Mouse (Mus musculus) intestine, embryonic 14.5 days (tissue): ENCODE measurements at regions not wholly inside any gene's neighbourhood (a gene's known extent, or its start where the extent isn't known, plus 50 kb on each side); places are given as distances from the start of the nearest gene placed in this dataset.

Experiments used
- ATAC-seq: fragments of 200-750 bp; cut with Nextera tagmentation; replicated peaks from 2 replicates; pipeline ENCODE4 v1.8.0; 2017; ENCODE audit warnings: low read depth, moderate number of reproducible peaks, moderate TSS enrichment, moderate library complexity; ENCODE audit not compliant: low FRiP score, low TSS enrichment
- DNase-seq: peaks from one replicate; pipeline ENCODE4 v3.0.0-alpha.2; 2018; ENCODE audit warnings: low spot score
- H3K27ac ChIP-seq: fragments of 300-500 bp; sonication (generic); 2 replicates; pipeline ENCODE4 v1.5.1; 2014; ENCODE audit warnings: low read depth, mild to moderate bottlenecking, control low read depth
- H3K27me3 ChIP-seq: fragments of 300-500 bp; sonication (generic); replicated peaks from 2 replicates; pipeline ENCODE4 v1.6.1; 2014; ENCODE audit warnings: low read length, control low read depth; ENCODE audit not compliant: control insufficient read depth, insufficient read depth
- H3K36me3 ChIP-seq: fragments of 300-500 bp; sonication (generic); 2 replicates; pipeline ENCODE4 v1.6.1; 2014; ENCODE audit warnings: low read length, control low read depth; ENCODE audit not compliant: control insufficient read depth, insufficient read depth
- H3K4me1 ChIP-seq: fragments of 300-500 bp; sonication (generic); replicated peaks from 2 replicates; pipeline ENCODE4 v1.6.1; 2014; ENCODE audit warnings: low read length, control low read depth, mixed read lengths; ENCODE audit not compliant: control insufficient read depth, insufficient read depth
- H3K4me2 ChIP-seq: fragments of 300-500 bp; sonication (generic); 2 replicates; pipeline ENCODE4 v1.6.1; 2014; ENCODE audit warnings: low read length
- H3K4me3 ChIP-seq: fragments of 300-500 bp; sonication (generic); 2 replicates; pipeline ENCODE4 v1.5.1; 2014; ENCODE audit warnings: low read depth, low read length, control low read depth, mixed read lengths
- H3K9ac ChIP-seq: fragments of 300-500 bp; sonication (generic); 2 replicates; pipeline ENCODE4 v1.6.1; 2014; ENCODE audit warnings: mild to moderate bottlenecking, low read length
- H3K9me3 ChIP-seq: fragments of 300-500 bp; sonication (generic); 2 replicates; pipeline ENCODE4 v1.6.1; 2016; ENCODE audit warnings: low read length, control low read depth; ENCODE audit not compliant: control insufficient read depth
- WGBS: fragments of 180-500 bp; shearing (Covaris S2); extraction: QIAGEN DNeasy Blood & Tissue Kit; methylation state at CpG from one replicate; pipeline ENCODE4 v1.1.7; 2014; 5-methylcytosine and 5-hydroxymethylcytosine counted together

GRCm38 (mm10) chrX:12219474-12219873, 59.3 kb upstream of the Bcor start:
- Histone ChIP-seq H3K9me3 (no peaks in the 10 kb centered on the region), H3K27ac (no peak overlapping the region), H3K9ac (no peak overlapping the region), H3K4me2 (no peak overlapping the region), H3K4me1 (no peaks in the 10 kb centered on the region), H3K27me3 (no peaks in the 10 kb centered on the region), H3K4me3 (no peak overlapping the region), H3K36me3 (no peaks in the 10 kb centered on the region)
- ATAC-seq (no peak), DNase-seq (no peak)
- 63% methylated on average over 8 of the region's 8 CpGs for WGBS

GRCm38 (mm10) chrX:12224314-12224713, 64.2 kb upstream of the Bcor start:
- Histone ChIP-seq H3K4me3 (no peak overlapping the region), H3K4me1 (no peaks in the 10 kb centered on the region), H3K27me3 (peaks cover 6% of the 10 kb centered on the region; the same call in 1 of the 2 replicates), H3K36me3 (no peaks in the 10 kb centered on the region), H3K27ac (no peak overlapping the region), H3K4me2 (no peak overlapping the region), H3K9me3 (no peaks in the 10 kb centered on the region), H3K9ac (no peak overlapping the region)
- WGBS: 83% methylated on average over 4 of the region's 4 CpGs
- DNase-seq (no peak), ATAC-seq (no peak)

- Histone ChIP-seq H3K4me3 (peak overlapping the region; percentile 2; the same call in 1 of the 2 replicates), H3K4me2 (peak overlapping the region; percentile 33), H3K27me3 (peaks cover 6% of the 10 kb centered on the region; the same call in 1 of the 2 replicates), H3K27ac (no peak overlapping the region), H3K36me3 (no peaks in the 10 kb centered on the region), H3K9ac (no peak overlapping the region), H3K4me1 (no peaks in the 10 kb centered on the region), H3K9me3 (no peaks in the 10 kb centered on the region)
- DNase-seq: no peak
- WGBS: 3% methylated on average over 19 of the region's 19 CpGs
- no peak for ATAC-seq
Observed at GRCm38 (mm10) chrX:12225116-12225891, 65.1 kb upstream of the Bcor start.

GRCm38 (mm10) chrX:12225892-12226206, 65.7 kb upstream of the Bcor start:
- no peak overlapping the region for H3K4me3 ChIP-seq
- ATAC-seq: no peak
- peaks cover 6% of the 10 kb centered on the region; the same call in 1 of the 2 replicates for H3K27me3 ChIP-seq
- DNase-seq: no peak
- WGBS: 15% methylated on average over 3 of the region's 3 CpGs
- H3K9ac ChIP-seq: no peak overlapping the region
- H3K4me2 ChIP-seq: peak overlapping the region; percentile 33
- no peaks in the 10 kb centered on the region for H3K36me3 ChIP-seq
- H3K9me3 ChIP-seq: no peaks in the 10 kb centered on the region
- H3K27ac ChIP-seq: no peak overlapping the region
- no peaks in the 10 kb centered on the region for H3K4me1 ChIP-seq

GRCm38 (mm10) chrX:12240505-12241011, 80.4 kb upstream of the Bcor start:
- no peak for ATAC-seq
- H3K9me3 ChIP-seq: no peaks in the 10 kb centered on the region
- 42% methylated on average over 4 of the region's 4 CpGs for WGBS

GRCm38 (mm10) chrX:12241751-12242150, 81.6 kb upstream of the Bcor start:
- DNase-seq: no peak
- H3K4me2 ChIP-seq: no peak overlapping the region
- no peaks in the 10 kb centered on the region for H3K36me3 ChIP-seq
- no peaks in the 10 kb centered on the region for H3K9me3 ChIP-seq
- H3K27ac ChIP-seq: no peak overlapping the region
- H3K4me1 ChIP-seq: no peaks in the 10 kb centered on the region
- no peaks in the 10 kb centered on the region for H3K27me3 ChIP-seq
- WGBS: 55% methylated on average over 4 of the region's 4 CpGs
- H3K9ac ChIP-seq: no peak overlapping the region
- ATAC-seq: no peak
- H3K4me3 ChIP-seq: no peak overlapping the region

More at GRCm38 (mm10) chrX:12240505-12241011, 80.4 kb upstream of the Bcor start:
- no peaks in the 10 kb centered on the region for H3K4me1 ChIP-seq
- no peak for DNase-seq
- no peak overlapping the region for H3K4me2 ChIP-seq
- H3K36me3 ChIP-seq: no peaks in the 10 kb centered on the region
- no peaks in the 10 kb centered on the region for H3K27me3 ChIP-seq
- H3K4me3 ChIP-seq: no peak overlapping the region
- H3K27ac ChIP-seq: no peak overlapping the region
- no peak overlapping the region for H3K9ac ChIP-seq

GRCm38 (mm10) chrX:12249071-12249470, 88.9 kb upstream of the Bcor start:
- ATAC-seq (no peak), DNase-seq (no peak)
- H3K9me3 ChIP-seq: no peaks in the 10 kb centered on the region
- H3K9ac ChIP-seq: no peak overlapping the region
- no peak overlapping the region for H3K4me2 ChIP-seq
- H3K27ac ChIP-seq: no peak overlapping the region
- no peak overlapping the region for H3K4me3 ChIP-seq
- no peaks in the 10 kb centered on the region for H3K4me1 ChIP-seq
- 55% methylated on average over 4 of the region's 4 CpGs for WGBS
- H3K27me3 ChIP-seq: no peaks in the 10 kb centered on the region
- H3K36me3 ChIP-seq: no peaks in the 10 kb centered on the region

GRCm38 (mm10) chrX:12249911-12250310, 89.8 kb upstream of the Bcor start:
- H3K36me3 ChIP-seq: no peaks in the 10 kb centered on the region
- H3K4me3 ChIP-seq: no peak overlapping the region
- 85% methylated on average over 4 of the region's 4 CpGs for WGBS
- no peak overlapping the region for H3K9ac ChIP-seq
- H3K4me2 ChIP-seq: no peak overlapping the region
- H3K27ac ChIP-seq: no peak overlapping the region
- no peaks in the 10 kb centered on the region for H3K4me1 ChIP-seq
- H3K27me3 ChIP-seq: no peaks in the 10 kb centered on the region
- ATAC-seq: no peak
- no peaks in the 10 kb centered on the region for H3K9me3 ChIP-seq
- DNase-seq: no peak
